Mouse (Mus musculus) stomach, postnatal 0 days (tissue): ENCODE data around the gene Smad5.

ENCODE experiments used
- CTCF ChIP-seq: IDR thresholded peaks from 2 replicates; pipeline ENCODE4 v1.5.1; 2016; ENCODE audit warnings: antibody characterized with exemption, low read depth, mild to moderate bottlenecking, moderate library complexity
- EP300 ChIP-seq: optimal IDR thresholded peaks from 2 replicates; pipeline ENCODE3; 2016; ENCODE audit warnings: antibody characterized with exemption

DNA sequence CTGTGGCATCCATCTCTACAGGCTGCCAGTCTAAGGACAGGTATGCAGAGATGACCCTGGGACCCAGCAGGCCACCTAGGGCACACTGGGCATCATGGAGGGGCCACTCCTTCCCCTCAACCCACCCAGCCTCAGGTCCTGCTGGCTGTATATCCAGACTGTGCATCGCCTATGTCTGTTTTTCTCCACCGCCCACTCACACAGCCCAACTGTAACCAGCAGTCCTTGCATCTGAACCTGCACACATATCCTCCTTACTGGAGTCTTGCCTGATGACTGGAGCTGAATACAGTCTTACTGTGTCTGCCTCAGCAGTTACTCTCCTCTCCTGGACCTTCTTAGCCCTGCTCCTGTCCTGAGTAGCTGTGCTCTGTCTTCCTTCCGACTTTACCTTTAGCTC, 78.9 kb downstream of the Smad5 start:
- no peak for TF ChIP-seq CTCF
- no peak for TF ChIP-seq EP300
